Mouse (Mus musculus) brain, embryonic 18.5 days (tissue): ENCODE measurements around the gene Ttc9b.

Experiments used
- DNase-seq: peaks from one replicate; pipeline ENCODE4 v3.0.0-alpha.2; 2012; ENCODE audit warnings: low read depth, low spot score

The Ttc9b gene

GRCm38 (mm10) chr7:27687836-27688235 is 34.1 kb downstream of the Ttc9b start:
- DNase-seq: no peak

- DNase-seq: no peak
Observed at GRCm38 (mm10) chr7:27688246-27688788, 34.6 kb downstream of the Ttc9b start.

GRCm38 (mm10) chr7:27688815-27689612 is 35.3 kb downstream of the Ttc9b start, which contains the start of gene Zfp607b:
Zfp607b (plus strand) TSS chr7:27689340.
- DNase-seq: peak; percentile 95

- no peak for DNase-seq
Observed at GRCm38 (mm10) chr7:27691076-27691475, 37.4 kb downstream of the Ttc9b start.

GRCm38 (mm10) chr7:27696711-27697110 is 43.0 kb downstream of the Ttc9b start:
- DNase-seq: no peak
